Mouse (Mus musculus) hindbrain, embryonic 12.5 days (tissue): ENCODE data around the gene Galnt10. TPM values are rescaled to one million over a fixed set of nuclear protein-coding genes. Genes with fewer than 3 reads are reported as not detected.

Source experiments
- ATAC-seq: fragments of 200-750 bp; cut with Nextera tagmentation; 2 replicates; pipeline ENCODE4 v1.8.0; 2017; ENCODE audit warnings: moderate TSS enrichment; ENCODE audit not compliant: low FRiP score
- H3K27ac ChIP-seq: fragments of 300-500 bp; sonication (generic); 2 replicates; pipeline ENCODE4 v1.5.1; 2016; ENCODE audit warnings: mild to moderate bottlenecking
- H3K27me3 ChIP-seq: fragments of 300-500 bp; sonication (generic); 2 replicates; pipeline ENCODE4 v1.6.1; 2016; ENCODE audit warnings: mild to moderate bottlenecking
- H3K36me3 ChIP-seq: fragments of 300-500 bp; sonication (generic); 2 replicates; pipeline ENCODE4 v1.6.1; 2016; ENCODE audit warnings: mild to moderate bottlenecking
- H3K4me1 ChIP-seq: fragments of 300-500 bp; sonication (generic); 2 replicates; pipeline ENCODE4 v1.6.1; 2016
- H3K4me2 ChIP-seq: fragments of 300-500 bp; sonication (generic); replicated peaks from 2 replicates; pipeline ENCODE4 v1.6.1; 2016; ENCODE audit warnings: mild to moderate bottlenecking
- H3K4me3 ChIP-seq: fragments of 300-500 bp; sonication (generic); 2 replicates; pipeline ENCODE4 v1.5.1; 2016; ENCODE audit warnings: mild to moderate bottlenecking
- H3K9ac ChIP-seq: fragments of 300-500 bp; sonication (generic); 2 replicates; pipeline ENCODE4 v1.6.1; 2016; ENCODE audit warnings: mild to moderate bottlenecking, moderate library complexity
- H3K9me3 ChIP-seq: fragments of 300-500 bp; sonication (generic); replicated peaks from 2 replicates; pipeline ENCODE4 v1.6.1; 2016; ENCODE audit warnings: mild to moderate bottlenecking
- WGBS: fragments of 180-500 bp; shearing (Covaris S2); methylation state at CpG from one replicate; pipeline ENCODE4 v1.1.7; 2016; 5-methylcytosine and 5-hydroxymethylcytosine counted together
- polyA plus RNA-seq: library from polyadenylated mRNA; unstranded; fragments of >200 nt; fragmentation: Nextera tagmentation; extraction: Ambion mirVana; gene quantifications from 2 replicates; pipeline ENCODE4 v1.2.1, GENCODE M21; 2016

Galnt10 gene
- polyA plus RNA-seq, 1 experiment from 2014 or later, result 31.4 TPM

DNA sequence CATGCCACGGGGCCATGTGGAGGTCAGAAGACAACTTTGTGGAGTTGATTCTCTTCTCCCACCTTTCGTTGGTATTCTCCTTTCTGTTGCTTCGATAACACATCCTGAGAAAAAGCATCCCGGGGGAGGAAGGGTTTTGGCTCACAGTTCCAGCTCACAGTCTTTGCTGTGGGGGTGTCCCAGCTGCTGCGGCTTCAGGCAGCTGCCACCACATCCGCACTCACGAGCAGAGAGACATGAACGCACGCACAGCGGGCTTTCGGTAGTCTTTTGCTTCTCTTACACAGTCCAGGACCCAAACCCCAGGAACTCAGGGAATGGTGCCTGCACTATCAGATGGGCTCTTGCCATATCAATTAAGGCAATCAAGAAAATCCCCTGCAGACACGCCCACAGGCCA lies 37.9 kb downstream of the Galnt10 start:
- no peak overlapping the region for H3K27ac ChIP-seq

GRCm38 (mm10) chr11:57683931-57684330 lies 38.7 kb downstream of the Galnt10 start:
- H3K9me3 ChIP-seq, result no peaks in the 10 kb centered on the region

More for the DNA sequence above, 37.9 kb downstream of the Galnt10 start:
- Histone ChIP-seq H3K4me2 (no peak overlapping the region), H3K4me1 (peaks cover 37% of the 10 kb centered on the region), H3K4me3 (no peak overlapping the region), H3K27me3 (peaks cover 5% of the 10 kb centered on the region; the same call in 1 of the 2 replicates), H3K9me3 (no peaks in the 10 kb centered on the region), H3K36me3 (no peaks in the 10 kb centered on the region), H3K9ac (no peak overlapping the region)
- no peak for ATAC-seq
- WGBS, result 84% methylated on average over 12 of the region's 12 CpGs

GRCm38 (mm10) chr11:57684891-57685290 lies 39.6 kb downstream of the Galnt10 start:
- no peak overlapping the region for H3K4me3 ChIP-seq
- no peak overlapping the region for H3K9ac ChIP-seq
- no peaks in the 10 kb centered on the region for H3K9me3 ChIP-seq
- 36% methylated on average over 5 of the region's 5 CpGs for WGBS
- no peak overlapping the region for H3K4me2 ChIP-seq
- no peak for ATAC-seq
- H3K27ac ChIP-seq, result no peak overlapping the region
- H3K4me1 ChIP-seq, result peaks cover 45% of the 10 kb centered on the region
- no peaks in the 10 kb centered on the region for H3K36me3 ChIP-seq
- H3K27me3 ChIP-seq, result peaks cover 6% of the 10 kb centered on the region; the same call in 1 of the 2 replicates

More at GRCm38 (mm10) chr11:57683931-57684330, 38.7 kb downstream of the Galnt10 start:
- no peak overlapping the region for H3K9ac ChIP-seq
- no peak overlapping the region for H3K4me2 ChIP-seq
- no peak overlapping the region for H3K27ac ChIP-seq
- H3K4me1 ChIP-seq, result peaks cover 41% of the 10 kb centered on the region
- H3K27me3 ChIP-seq, result peaks cover 6% of the 10 kb centered on the region; the same call in 1 of the 2 replicates
- 63% methylated on average over 8 of the region's 8 CpGs for WGBS
- no peak for ATAC-seq
- H3K4me3 ChIP-seq, result no peak overlapping the region
- no peaks in the 10 kb centered on the region for H3K36me3 ChIP-seq

GRCm38 (mm10) chr11:57685689-57686454 lies 40.6 kb downstream of the Galnt10 start:
- H3K9ac ChIP-seq, result no peak overlapping the region
- peaks cover 45% of the 10 kb centered on the region for H3K4me1 ChIP-seq
- peaks cover 6% of the 10 kb centered on the region; the same call in 1 of the 2 replicates for H3K27me3 ChIP-seq
- WGBS, result 48% methylated on average over 10 of the region's 10 CpGs
- no peak overlapping the region for H3K27ac ChIP-seq
- H3K4me2 ChIP-seq, result no peak overlapping the region
- ATAC-seq, result peak; percentile 47; the same call in 1 of the 2 replicates
- no peaks in the 10 kb centered on the region for H3K36me3 ChIP-seq
- H3K4me3 ChIP-seq, result no peak overlapping the region
- no peaks in the 10 kb centered on the region for H3K9me3 ChIP-seq

- no peak overlapping the region for H3K27ac ChIP-seq
- H3K4me1 ChIP-seq, result peaks cover 40% of the 10 kb centered on the region
- H3K4me3 ChIP-seq, result no peak overlapping the region
- H3K9me3 ChIP-seq, result no peaks in the 10 kb centered on the region
- peaks cover 8% of the 10 kb centered on the region; the same call in 1 of the 2 replicates for H3K27me3 ChIP-seq
- WGBS, result 88% methylated on average over 12 of the region's 12 CpGs
- ATAC-seq, result no peak
- H3K4me2 ChIP-seq, result no peak overlapping the region
- H3K9ac ChIP-seq, result no peak overlapping the region
- no peaks in the 10 kb centered on the region for H3K36me3 ChIP-seq
Measured at GRCm38 (mm10) chr11:57686797-57687196, 41.6 kb downstream of the Galnt10 start.

GRCm38 (mm10) chr11:57687258-57687657 lies 42.0 kb downstream of the Galnt10 start:
- Histone ChIP-seq H3K4me3 (no peak overlapping the region), H3K9ac (no peak overlapping the region), H3K27ac (no peak overlapping the region), H3K27me3 (peaks cover 10% of the 10 kb centered on the region; the same call in 1 of the 2 replicates), H3K9me3 (no peaks in the 10 kb centered on the region), H3K4me2 (no peak overlapping the region), H3K36me3 (no peaks in the 10 kb centered on the region), H3K4me1 (peaks cover 39% of the 10 kb centered on the region)
- WGBS, result 88% methylated on average over 9 of the region's 9 CpGs
- ATAC-seq, result no peak

GRCm38 (mm10) chr11:57688179-57688929 lies 43.1 kb downstream of the Galnt10 start:
- WGBS, result 79% methylated on average over 14 of the region's 14 CpGs
- Histone ChIP-seq H3K4me1 (peaks cover 39% of the 10 kb centered on the region), H3K9me3 (no peaks in the 10 kb centered on the region), H3K27me3 (peaks cover 10% of the 10 kb centered on the region; the same call in 1 of the 2 replicates), H3K4me2 (no peak overlapping the region), H3K36me3 (no peaks in the 10 kb centered on the region), H3K9ac (no peak overlapping the region), H3K4me3 (no peak overlapping the region), H3K27ac (no peak overlapping the region)
- ATAC-seq, result no peak

DNA sequence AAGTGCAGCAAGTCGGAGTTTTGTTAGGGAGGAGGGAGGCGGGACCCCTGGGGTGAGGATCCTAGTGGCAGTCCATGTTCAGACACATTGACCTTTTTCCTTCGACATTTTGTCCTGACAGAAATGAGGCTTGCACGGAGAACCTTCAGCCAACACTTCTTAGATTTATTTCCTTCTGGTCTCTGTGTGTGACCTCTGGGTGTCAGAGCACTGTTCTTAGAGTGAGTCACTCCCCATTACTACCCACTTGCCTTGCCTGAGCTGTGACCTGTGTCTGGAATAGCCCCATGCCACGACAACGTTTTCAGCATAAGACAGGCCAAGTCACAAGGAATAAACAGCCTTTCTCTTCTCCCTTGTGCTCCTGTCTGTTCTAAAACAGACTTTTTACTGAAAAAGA lies 44.6 kb downstream of the Galnt10 start:
- no peak for ATAC-seq
- WGBS, result 58% methylated on average over 6 of the region's 6 CpGs
- Histone ChIP-seq H3K27ac (no peak overlapping the region), H3K4me1 (peaks cover 31% of the 10 kb centered on the region), H3K27me3 (peaks cover 10% of the 10 kb centered on the region; the same call in 1 of the 2 replicates), H3K36me3 (no peaks in the 10 kb centered on the region), H3K9ac (no peak overlapping the region), H3K9me3 (no peaks in the 10 kb centered on the region), H3K4me2 (no peak overlapping the region), H3K4me3 (no peak overlapping the region)

DNA sequence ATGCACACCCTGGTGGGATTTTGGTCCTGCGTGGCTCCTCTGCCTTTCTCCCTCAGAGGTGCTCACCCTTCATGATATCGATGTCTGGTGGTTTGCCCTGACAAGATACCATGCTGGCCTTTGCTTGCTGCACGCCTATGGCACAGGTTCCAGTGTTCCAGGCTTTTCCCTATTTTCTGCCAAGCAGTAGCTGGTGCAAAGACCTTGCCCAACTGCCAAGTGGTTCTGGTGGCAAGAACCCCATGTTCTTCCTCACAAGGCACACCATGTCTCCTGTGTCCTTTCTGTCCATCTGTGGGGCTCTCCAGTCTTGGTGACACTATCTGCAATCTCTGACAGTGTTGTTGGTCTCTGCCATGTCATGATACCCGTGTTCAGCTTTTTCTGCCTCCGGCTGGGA lies 45.6 kb downstream of the Galnt10 start:
- Histone ChIP-seq H3K4me1 (peaks cover 28% of the 10 kb centered on the region), H3K4me2 (no peak overlapping the region), H3K27me3 (peaks cover 13% of the 10 kb centered on the region; the same call in 1 of the 2 replicates), H3K9me3 (no peaks in the 10 kb centered on the region), H3K27ac (no peak overlapping the region), H3K4me3 (no peak overlapping the region), H3K9ac (no peak overlapping the region), H3K36me3 (no peaks in the 10 kb centered on the region)
- 91% methylated on average over 5 of the region's 5 CpGs for WGBS
- no peak for ATAC-seq

GRCm38 (mm10) chr11:57691939-57692338 lies 46.7 kb downstream of the Galnt10 start:
- Histone ChIP-seq H3K9ac (no peak overlapping the region), H3K9me3 (no peaks in the 10 kb centered on the region), H3K4me3 (no peak overlapping the region), H3K27me3 (peaks cover 11% of the 10 kb centered on the region; the same call in 1 of the 2 replicates), H3K4me1 (peaks cover 35% of the 10 kb centered on the region), H3K27ac (no peak overlapping the region), H3K4me2 (no peak overlapping the region), H3K36me3 (no peaks in the 10 kb centered on the region)
- ATAC-seq, result no peak
- 80% methylated on average over 6 of the region's 6 CpGs for WGBS

DNA sequence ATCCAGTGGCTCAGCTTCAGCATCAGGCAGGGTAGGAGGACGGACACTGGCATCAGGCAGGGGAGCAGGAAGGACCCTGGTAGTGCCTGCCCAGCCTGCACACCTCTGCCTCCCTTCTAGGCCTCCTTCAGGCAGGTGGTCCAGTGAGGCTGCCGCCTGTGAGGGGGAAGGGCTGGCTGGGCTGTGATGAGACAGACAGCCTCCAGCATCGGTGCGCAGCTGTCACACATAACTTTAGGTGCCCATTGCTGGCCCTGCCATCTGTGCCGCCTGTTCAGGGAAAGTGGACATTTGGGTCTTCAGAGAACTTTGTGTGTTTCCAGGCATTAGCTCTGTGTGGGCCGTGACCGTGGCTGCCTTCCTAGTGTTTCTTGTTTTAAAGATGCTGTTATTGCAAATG lies 47.5 kb downstream of the Galnt10 start:
- Histone ChIP-seq H3K9me3 (no peaks in the 10 kb centered on the region), H3K4me3 (no peak overlapping the region), H3K9ac (no peak overlapping the region), H3K36me3 (no peaks in the 10 kb centered on the region), H3K4me1 (peaks cover 41% of the 10 kb centered on the region), H3K27ac (no peak overlapping the region), H3K4me2 (no peak overlapping the region), H3K27me3 (peaks cover 11% of the 10 kb centered on the region; the same call in 1 of the 2 replicates)
- WGBS, result 59% methylated on average over 7 of the region's 7 CpGs
- no peak for ATAC-seq

DNA sequence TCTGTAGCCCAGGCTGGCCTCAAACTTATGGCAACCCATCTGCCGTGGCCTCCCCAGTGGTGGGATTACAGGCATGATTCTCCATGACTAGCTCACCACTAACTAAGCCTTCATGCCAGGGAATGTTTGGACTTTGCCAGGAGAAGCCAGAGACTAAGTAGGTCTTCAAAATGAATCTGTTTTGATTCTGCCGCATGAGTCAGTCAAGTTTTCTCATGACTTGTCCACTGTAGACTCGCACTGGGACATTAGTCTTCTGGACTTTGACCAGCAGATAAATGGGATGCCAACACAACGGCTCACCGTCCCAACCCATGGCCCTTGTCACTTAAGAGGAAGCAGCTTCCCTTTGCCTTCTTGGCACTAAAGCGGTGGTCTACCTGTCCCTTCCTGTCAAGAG lies 49.2 kb downstream of the Galnt10 start:
- Histone ChIP-seq H3K4me3 (no peak overlapping the region), H3K36me3 (no peaks in the 10 kb centered on the region), H3K27ac (no peak overlapping the region), H3K4me1 (peaks cover 33% of the 10 kb centered on the region), H3K4me2 (no peak overlapping the region), H3K27me3 (peaks cover 7% of the 10 kb centered on the region; the same call in 1 of the 2 replicates), H3K9me3 (no peaks in the 10 kb centered on the region), H3K9ac (no peak overlapping the region)
- 93% methylated on average over 6 of the region's 6 CpGs for WGBS
- no peak for ATAC-seq
